Mouse (Mus musculus): ENCODE data around the gene Rnf111. TPM values are rescaled to one million over a fixed set of nuclear protein-coding genes. Genes with fewer than 3 reads are reported as not detected.

The Rnf111 gene
- polyA plus RNA-seq, 1 experiment from 2014 or later: 36.9 TPM

DNA sequence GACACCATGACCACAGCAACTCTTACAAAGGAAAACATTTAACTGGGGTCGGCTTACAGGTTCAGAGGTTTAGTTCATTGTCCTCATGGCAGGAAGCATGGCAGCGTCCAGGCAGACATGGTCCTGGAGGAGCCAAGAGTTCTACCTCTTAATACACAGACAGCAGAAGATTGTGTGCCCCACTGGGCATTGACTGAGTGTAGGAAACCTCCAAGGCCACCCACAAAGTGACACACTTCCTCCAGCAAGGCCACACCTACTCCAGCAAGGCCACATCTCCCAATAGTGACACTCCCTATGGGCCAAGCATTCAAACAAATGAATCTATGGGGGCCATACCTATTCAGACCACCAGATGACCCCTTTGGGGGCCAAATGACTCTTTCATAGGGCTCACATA, 107.4 kb downstream of the Rnf111 start:
- peaks cover 13% of the 10 kb centered on the region for H3K36me3 ChIP-seq (ENCODE audit: control insufficient read depth, insufficient read depth, low read length)
- no peak overlapping the region for H3K4me3 ChIP-seq (ENCODE audit: low read length)
- no peaks in the 10 kb centered on the region for H3K9me3 ChIP-seq (ENCODE audit: control insufficient read depth, low read length)
- peaks cover 4% of the 10 kb centered on the region; the same call in 1 of the 2 replicates for H3K4me1 ChIP-seq (ENCODE audit: control insufficient read depth, insufficient read depth, low read length)
- WGBS: 74% methylated on average over 2 of the region's 2 CpGs
- H3K9ac ChIP-seq (ENCODE audit: low read depth, low read length): no peak overlapping the region
- no peaks in the 10 kb centered on the region for H3K27me3 ChIP-seq (ENCODE audit: control insufficient read depth, insufficient read depth, low read length)
- no peak overlapping the region for H3K4me2 ChIP-seq (replicated peaks; ENCODE audit: low read depth, low read length)
- ATAC-seq (ENCODE audit: low FRiP score, low TSS enrichment): no peak
- no peak overlapping the region for H3K27ac ChIP-seq (ENCODE audit: low read depth, low read length)

DNA sequence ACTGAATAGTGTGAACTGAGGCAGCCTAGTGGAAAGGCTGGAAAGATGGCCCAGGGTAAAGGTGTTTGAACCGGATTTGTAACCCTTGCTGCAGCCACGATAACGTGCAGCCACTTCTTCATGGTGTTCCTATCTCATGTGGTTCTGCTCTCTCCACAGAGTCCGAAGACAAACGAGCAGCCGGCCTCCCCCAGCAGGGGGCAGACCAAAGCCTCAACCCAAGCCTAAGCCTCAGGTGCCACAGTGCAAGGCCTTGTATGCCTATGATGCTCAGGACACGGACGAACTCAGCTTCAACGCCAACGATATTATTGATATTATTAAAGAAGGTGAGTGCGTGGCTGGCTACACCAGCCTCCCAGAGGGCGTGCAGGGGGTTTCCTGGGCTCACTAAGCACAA, 107.9 kb downstream of the Rnf111 start:
- H3K36me3 ChIP-seq (ENCODE audit: control insufficient read depth, insufficient read depth, low read length): peaks cover 13% of the 10 kb centered on the region
- ATAC-seq (ENCODE audit: low FRiP score, low TSS enrichment): no peak
- H3K4me3 ChIP-seq (ENCODE audit: low read length): no peak overlapping the region
- peaks cover 4% of the 10 kb centered on the region; the same call in 1 of the 2 replicates for H3K4me1 ChIP-seq (ENCODE audit: control insufficient read depth, insufficient read depth, low read length)
- H3K9me3 ChIP-seq (ENCODE audit: control insufficient read depth, low read length): no peaks in the 10 kb centered on the region
- H3K4me2 ChIP-seq (replicated peaks; ENCODE audit: low read depth, low read length): no peak overlapping the region
- H3K9ac ChIP-seq (ENCODE audit: low read depth, low read length): no peak overlapping the region
- no peak overlapping the region for H3K27ac ChIP-seq (ENCODE audit: low read depth, low read length)
- WGBS: 89% methylated on average over 12 of the region's 12 CpGs
- H3K27me3 ChIP-seq (ENCODE audit: control insufficient read depth, insufficient read depth, low read length): no peaks in the 10 kb centered on the region

DNA sequence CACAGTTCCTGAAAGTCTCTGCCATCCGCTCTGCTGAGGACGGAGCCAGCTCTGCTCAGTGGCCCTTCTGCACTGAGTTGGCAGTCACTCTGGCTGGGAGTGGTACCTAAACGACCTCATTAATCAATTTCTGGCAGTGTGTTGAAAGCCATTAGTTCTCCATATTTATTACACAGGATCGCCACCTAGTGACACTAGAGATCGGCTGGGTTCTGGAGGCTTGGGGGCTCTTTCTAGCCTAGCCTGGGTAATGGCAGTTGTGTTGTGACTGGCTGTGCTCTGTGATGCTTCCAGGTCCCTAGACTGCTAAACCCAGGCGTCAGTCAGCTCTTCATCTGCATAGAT, 111.0 kb downstream of the Rnf111 start:
- Histone ChIP-seq H3K27ac (ENCODE audit: low read depth, low read length) (no peak overlapping the region), H3K4me2 (replicated peaks; ENCODE audit: low read depth, low read length) (no peak overlapping the region), H3K9ac (ENCODE audit: low read depth, low read length) (no peak overlapping the region), H3K4me1 (ENCODE audit: control insufficient read depth, insufficient read depth, low read length) (peaks cover 4% of the 10 kb centered on the region; the same call in 1 of the 2 replicates), H3K27me3 (ENCODE audit: control insufficient read depth, insufficient read depth, low read length) (no peaks in the 10 kb centered on the region), H3K36me3 (ENCODE audit: control insufficient read depth, insufficient read depth, low read length) (peaks cover 9% of the 10 kb centered on the region), H3K9me3 (ENCODE audit: control insufficient read depth, low read length) (no peaks in the 10 kb centered on the region), H3K4me3 (ENCODE audit: low read length) (no peak overlapping the region)
- peak; percentile 60; the same call in 1 of the 2 replicates for ATAC-seq (ENCODE audit: low FRiP score, low TSS enrichment)
- 9% methylated on average over 6 of the region's 6 CpGs for WGBS

DNA sequence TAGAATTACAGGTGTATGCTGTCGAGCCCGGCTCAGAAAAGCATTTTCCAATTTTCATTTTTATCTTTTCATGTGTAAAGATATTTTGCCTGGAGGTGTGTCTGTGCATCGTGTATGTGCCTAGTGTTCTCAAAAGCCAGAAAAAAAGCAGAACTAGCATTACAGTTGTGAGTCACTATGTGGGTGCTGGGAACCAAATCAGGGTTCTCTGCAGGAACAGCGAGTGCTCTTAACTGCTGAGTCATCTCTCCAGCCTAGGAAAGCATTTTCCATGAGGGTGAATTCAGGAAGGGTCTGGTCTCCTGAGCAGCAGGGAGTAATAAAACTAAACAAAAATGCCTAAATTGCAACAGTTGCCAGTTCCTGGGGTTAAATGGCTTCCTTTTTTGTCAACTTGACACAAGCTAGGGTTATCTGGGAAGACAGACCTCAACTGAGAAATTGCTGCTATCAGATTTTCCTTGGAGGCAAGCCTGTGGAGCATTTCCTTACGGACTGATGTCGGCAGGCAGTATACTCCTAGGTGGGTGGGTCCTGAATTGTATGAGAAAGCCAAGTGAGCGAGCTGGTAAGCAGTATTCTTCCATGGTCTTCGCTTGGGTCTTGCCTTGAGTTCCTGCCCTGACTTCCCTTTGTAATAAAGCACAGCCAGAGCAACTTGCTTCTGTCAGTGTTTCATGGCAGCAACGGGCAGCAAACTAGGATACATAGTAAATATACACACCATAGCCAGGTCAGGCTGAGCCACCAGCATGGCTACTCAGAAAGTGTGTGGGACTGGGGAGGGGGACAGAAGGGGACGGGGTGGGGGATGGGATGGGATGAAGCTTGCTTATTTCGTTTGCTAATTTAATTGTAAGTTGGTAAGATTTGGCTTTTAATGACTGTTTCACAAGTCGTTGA, 111.6 kb downstream of the Rnf111 start:
- ATAC-seq (ENCODE audit: low FRiP score, low TSS enrichment): no peak
- H3K27ac ChIP-seq (ENCODE audit: low read depth, low read length): no peak overlapping the region
- no peak overlapping the region for H3K9ac ChIP-seq (ENCODE audit: low read depth, low read length)
- peaks cover 9% of the 10 kb centered on the region for H3K36me3 ChIP-seq (ENCODE audit: control insufficient read depth, insufficient read depth, low read length)
- peaks cover 4% of the 10 kb centered on the region; the same call in 1 of the 2 replicates for H3K4me1 ChIP-seq (ENCODE audit: control insufficient read depth, insufficient read depth, low read length)
- no peaks in the 10 kb centered on the region for H3K9me3 ChIP-seq (ENCODE audit: control insufficient read depth, low read length)
- H3K4me3 ChIP-seq (ENCODE audit: low read length): no peak overlapping the region
- no peak overlapping the region for H3K4me2 ChIP-seq (replicated peaks; ENCODE audit: low read depth, low read length)
- 70% methylated on average over 12 of the region's 12 CpGs for WGBS
- H3K27me3 ChIP-seq (ENCODE audit: control insufficient read depth, insufficient read depth, low read length): no peaks in the 10 kb centered on the region

DNA sequence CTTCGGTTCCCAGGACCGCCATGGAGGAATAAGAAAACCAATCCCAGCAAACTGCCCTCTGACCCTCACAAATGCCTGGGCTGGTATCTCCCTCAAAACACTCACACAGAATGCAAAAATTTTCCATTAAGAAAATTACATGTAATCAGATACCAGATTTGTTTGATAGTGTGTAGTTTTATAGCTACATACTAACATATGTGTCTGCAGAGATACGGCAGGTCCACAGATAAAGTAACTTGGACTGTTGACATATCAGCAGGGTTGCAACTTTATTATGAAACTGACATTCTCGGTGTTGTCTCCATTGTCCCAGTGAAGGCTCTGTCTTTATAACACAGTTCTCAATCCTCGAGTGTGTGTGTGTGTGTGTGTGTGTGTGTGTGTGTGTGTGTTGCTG, 112.5 kb downstream of the Rnf111 start:
- WGBS: 94% methylated on average over 5 of the region's 5 CpGs
- no peak for ATAC-seq (ENCODE audit: low FRiP score, low TSS enrichment)
- Histone ChIP-seq H3K9me3 (ENCODE audit: control insufficient read depth, low read length) (no peaks in the 10 kb centered on the region), H3K36me3 (ENCODE audit: control insufficient read depth, insufficient read depth, low read length) (peaks cover 4% of the 10 kb centered on the region), H3K4me1 (ENCODE audit: control insufficient read depth, insufficient read depth, low read length) (peaks cover 4% of the 10 kb centered on the region; the same call in 1 of the 2 replicates), H3K27me3 (ENCODE audit: control insufficient read depth, insufficient read depth, low read length) (no peaks in the 10 kb centered on the region), H3K4me3 (ENCODE audit: low read length) (no peak overlapping the region), H3K4me2 (replicated peaks; ENCODE audit: low read depth, low read length) (no peak overlapping the region), H3K9ac (ENCODE audit: low read depth, low read length) (no peak overlapping the region), H3K27ac (ENCODE audit: low read depth, low read length) (no peak overlapping the region)

DNA sequence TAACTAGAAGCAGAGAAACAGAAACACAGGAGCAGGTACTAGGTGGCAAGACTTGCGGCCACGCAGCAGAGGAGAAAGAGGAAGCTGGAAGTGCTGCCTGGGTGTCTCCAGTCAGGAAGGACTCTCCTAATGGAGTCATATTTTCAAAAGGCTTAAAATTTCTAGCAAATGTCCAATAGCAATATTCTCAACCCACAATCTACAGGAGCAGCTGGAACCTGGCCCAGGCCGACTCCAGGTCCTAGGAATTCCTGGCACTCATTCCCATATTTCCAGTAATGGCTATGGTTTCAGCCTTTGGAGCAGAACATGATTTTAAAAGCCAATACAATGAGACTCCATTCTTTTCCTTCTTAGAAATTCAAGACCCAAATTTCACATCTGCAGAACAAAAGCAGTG, 114.0 kb downstream of the Rnf111 start:
- Histone ChIP-seq H3K36me3 (ENCODE audit: control insufficient read depth, insufficient read depth, low read length) (no peaks in the 10 kb centered on the region), H3K9me3 (ENCODE audit: control insufficient read depth, low read length) (no peaks in the 10 kb centered on the region), H3K4me1 (ENCODE audit: control insufficient read depth, insufficient read depth, low read length) (peaks cover 4% of the 10 kb centered on the region; the same call in 1 of the 2 replicates), H3K27me3 (ENCODE audit: control insufficient read depth, insufficient read depth, low read length) (no peaks in the 10 kb centered on the region), H3K4me3 (ENCODE audit: low read length) (no peak overlapping the region), H3K4me2 (replicated peaks; ENCODE audit: low read depth, low read length) (no peak overlapping the region), H3K9ac (ENCODE audit: low read depth, low read length) (no peak overlapping the region), H3K27ac (ENCODE audit: low read depth, low read length) (no peak overlapping the region)
- no peak for ATAC-seq (ENCODE audit: low FRiP score, low TSS enrichment)
- 92% methylated on average over 3 of the region's 3 CpGs for WGBS

DNA sequence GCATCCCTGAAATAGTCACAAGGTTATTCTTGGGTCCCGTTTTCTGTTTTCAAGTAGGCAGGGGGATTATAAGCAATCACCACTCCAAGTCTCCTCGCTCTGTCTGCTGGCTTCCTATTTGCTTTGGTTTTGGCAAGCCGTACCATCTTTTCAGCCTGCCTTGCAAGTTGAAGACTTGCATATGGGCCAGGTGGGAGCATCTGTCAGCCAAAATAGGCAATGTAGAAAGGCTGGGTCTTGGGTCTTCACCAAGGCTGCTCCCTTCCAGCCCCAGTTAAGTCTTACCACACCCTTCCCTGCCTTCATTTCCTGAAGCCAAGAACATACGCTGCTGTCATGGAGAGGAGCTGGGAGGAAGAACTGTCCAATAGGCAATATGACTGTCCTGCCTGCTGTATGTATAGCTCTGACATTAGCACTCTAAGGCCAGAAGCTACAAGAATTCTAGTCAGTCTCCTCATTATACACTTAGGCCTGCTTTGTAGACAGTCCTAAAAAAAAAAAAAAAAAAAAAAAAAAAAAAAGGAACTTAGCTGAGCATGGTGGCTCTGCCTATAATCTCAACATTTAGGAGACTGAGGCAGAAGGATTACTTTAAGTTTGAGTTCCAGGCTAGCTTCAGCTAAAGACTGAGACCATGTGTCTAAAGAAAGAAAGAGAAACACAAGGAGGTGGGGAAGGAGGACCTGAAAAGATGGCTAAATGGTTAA, 116.0 kb downstream of the Rnf111 start:
- Histone ChIP-seq H3K4me3 (ENCODE audit: low read length) (no peak overlapping the region), H3K27me3 (ENCODE audit: control insufficient read depth, insufficient read depth, low read length) (no peaks in the 10 kb centered on the region), H3K27ac (ENCODE audit: low read depth, low read length) (no peak overlapping the region), H3K9me3 (ENCODE audit: control insufficient read depth, low read length) (no peaks in the 10 kb centered on the region), H3K36me3 (ENCODE audit: control insufficient read depth, insufficient read depth, low read length) (no peaks in the 10 kb centered on the region), H3K4me2 (replicated peaks; ENCODE audit: low read depth, low read length) (no peak overlapping the region), H3K9ac (ENCODE audit: low read depth, low read length) (no peak overlapping the region), H3K4me1 (ENCODE audit: control insufficient read depth, insufficient read depth, low read length) (peaks cover 4% of the 10 kb centered on the region; the same call in 1 of the 2 replicates)
- ATAC-seq (ENCODE audit: low FRiP score, low TSS enrichment): no peak
- whole genome bisulfite sequencing: 93% methylated on average over 4 of the region's 4 CpGs

DNA sequence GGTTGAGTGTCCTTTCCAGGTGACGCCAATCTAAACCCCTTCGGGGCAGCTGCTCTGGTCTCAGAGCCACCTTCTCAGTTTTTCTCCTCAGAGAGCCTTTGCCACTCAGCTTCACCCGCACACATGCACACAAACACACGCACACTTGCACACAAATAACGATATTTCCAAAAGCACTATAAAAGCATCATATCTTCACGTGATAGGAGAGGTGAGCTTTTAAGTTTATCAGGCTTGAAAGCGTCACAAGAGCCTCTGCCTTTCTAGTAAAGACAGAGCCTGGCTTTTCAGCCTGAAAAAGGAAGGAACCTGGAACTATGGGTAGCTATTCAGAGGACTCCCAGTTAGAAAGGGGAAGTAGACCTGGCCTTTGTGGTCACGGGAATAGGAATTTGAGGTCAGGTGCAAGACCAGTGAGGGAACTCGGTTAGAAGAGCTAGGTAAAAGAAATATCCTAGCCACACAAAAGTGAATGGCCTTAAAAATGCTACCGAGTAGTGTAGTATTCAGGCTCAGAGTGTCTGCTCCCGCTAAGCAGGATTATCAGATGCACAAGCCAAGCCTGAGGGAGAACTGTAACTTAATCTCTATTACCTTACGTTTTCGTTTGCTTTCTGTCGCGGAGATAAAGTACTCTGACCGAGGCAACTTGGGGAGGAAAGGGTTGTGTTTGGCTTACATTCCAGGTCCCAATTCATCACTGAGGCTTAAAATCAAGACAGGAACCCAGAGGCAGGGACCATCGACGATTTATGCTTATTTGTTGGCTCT, 118.4 kb downstream of the Rnf111 start:
- no peaks in the 10 kb centered on the region for H3K36me3 ChIP-seq (ENCODE audit: control insufficient read depth, insufficient read depth, low read length)
- H3K27me3 ChIP-seq (ENCODE audit: control insufficient read depth, insufficient read depth, low read length): no peaks in the 10 kb centered on the region
- 55% methylated on average over 18 of the region's 18 CpGs for WGBS
- H3K27ac ChIP-seq (ENCODE audit: low read depth, low read length): no peak overlapping the region
- H3K4me3 ChIP-seq (ENCODE audit: low read length): no peak overlapping the region
- H3K9ac ChIP-seq (ENCODE audit: low read depth, low read length): no peak overlapping the region
- H3K4me2 ChIP-seq (replicated peaks; ENCODE audit: low read depth, low read length): no peak overlapping the region
- H3K4me1 ChIP-seq (ENCODE audit: control insufficient read depth, insufficient read depth, low read length): no peaks in the 10 kb centered on the region
- no peak for ATAC-seq (ENCODE audit: low FRiP score, low TSS enrichment)
- no peaks in the 10 kb centered on the region for H3K9me3 ChIP-seq (ENCODE audit: control insufficient read depth, low read length)

Data from kidney, embryonic 14.5 days (tissue).